Mouse (Mus musculus) spleen, adult 2 months (tissue): Measurements from ENCODE around the gene Megf6.

Experiments
- CTCF ChIP-seq: fragments of 200-500 bp; IDR thresholded peaks from 2 replicates; pipeline ENCODE4 v1.5.1; 2011; ENCODE audit warnings: mild to moderate bottlenecking, inconsistent platforms; ENCODE audit not compliant: insufficient read depth, insufficient read length, insufficient replicate concordance; ENCODE audit errors: extremely low read depth
- POLR2A ChIP-seq: fragments of 200-500 bp; IDR thresholded peaks from 2 replicates; pipeline ENCODE4 v1.6.1; 2011; ENCODE audit warnings: low read depth, low read length, inconsistent platforms

GRCm38 (mm10) chr4:154267511-154267910, 97.0 kb downstream of the Megf6 start:
- TF ChIP-seq CTCF (no peak), POLR2A (no peak)
